22 mouse cellular contexts compared by ENCODE assay signal in the genomic region with DNA sequence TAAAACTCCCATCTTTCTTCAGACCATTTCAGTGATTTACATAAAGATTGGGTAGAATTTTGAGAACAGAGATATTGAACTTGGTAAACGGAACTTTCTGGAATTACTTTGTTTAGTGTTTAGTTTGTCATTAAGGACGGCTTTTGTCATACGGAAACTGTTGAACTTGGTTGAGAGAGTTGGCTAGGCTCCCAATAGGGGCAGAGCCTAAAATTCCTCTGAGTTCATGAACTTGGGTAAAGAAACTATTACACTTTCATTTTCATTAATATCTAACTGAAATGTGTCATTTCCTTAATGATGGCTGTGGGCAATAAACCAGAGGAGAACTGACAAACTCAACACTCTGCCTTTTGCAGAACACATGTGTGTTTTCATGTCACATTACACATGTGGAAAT.
A peak's percentile ranks its signal among the peaks of the same experiment; 100 is the strongest.
DNase-seq lines count a peak whose midpoint lies in the region; ATAC-seq and TF ChIP-seq lines count a peak whose summit lies in the region.
"Had no signal": no experiment of that assay in that cellular context is flagged by ENCODE, and none has a peak within 500 bp of the region (broad histone marks: within the 10 kb centered on the region; RNA-seq: fewer than 3 reads in every experiment).

No protein-coding gene starts in this region.

- TF ChIP-seq POLR2A in liver, adult 2 months (IDR thresholded peaks at IDR 0.05; ENCODE audit: extremely low read depth, insufficient read depth, low read length): no peak
- no peak for TF ChIP-seq POLR2A in cerebellum, adult 2 months (IDR thresholded peaks at IDR 0.05; ENCODE audit: borderline replicate concordance, insufficient read depth, low read length)

- no peak overlapping the region for H3K9ac ChIP-seq in liver, adult 2 months (ENCODE audit: low read depth, low read length)
- no peak overlapping the region for H3K9ac ChIP-seq in kidney, postnatal 0 days (ENCODE audit: low read depth, low read length)
- H3K9ac ChIP-seq: forebrain, embryonic 15.5 days; heart, embryonic 15.5 days; hindbrain, embryonic 14.5 days; limb, embryonic 15.5 days; midbrain, embryonic 12.5 days; neural tube, embryonic 15.5 days had no signal

- peak; percentile 28 for DNase-seq in gastrocnemius, adult 18-20 months (ENCODE audit: low spot score)
- no peak for DNase-seq in gastrocnemius, postnatal 25 days
- DNase-seq in liver, adult 2 months (ENCODE audit: extremely low read depth, low read depth, low spot score): peak; percentile 88
- DNase-seq in liver: no peak
- peak; percentile 34 for DNase-seq in kidney, postnatal 0 days (ENCODE audit: low spot score)
- DNase-seq in lung, postnatal 25 days (ENCODE audit: low spot score): peak; percentile 48
- DNase-seq in right cerebral cortex, postnatal 14 days: no peak
- DNase-seq in cerebellum, adult 2 months: no peak
- DNase-seq: adrenal gland, postnatal 25 days; cerebellum, adult 9-11 months; gastrocnemius, postnatal 14 days; heart, postnatal 4 days; left cerebral cortex, postnatal 4 days had no signal

- WGBS in liver, adult 2 months: 2% methylated on average over 3 of the region's 3 CpGs
- WGBS in kidney, postnatal 0 days: 48% methylated on average over 3 of the region's 3 CpGs
- 64% methylated on average over 3 of the region's 3 CpGs for WGBS in cerebellum, adult 2 months

- H3K4me2 ChIP-seq in kidney, postnatal 0 days (ENCODE audit: low read length): no peak overlapping the region
- H3K4me2 ChIP-seq: forebrain, embryonic 15.5 days; heart, embryonic 15.5 days; hindbrain, embryonic 14.5 days; limb, embryonic 15.5 days; midbrain, embryonic 12.5 days; neural tube, embryonic 15.5 days had no signal

- H3K4me1 ChIP-seq in liver, adult 2 months (ENCODE audit: control insufficient read depth, insufficient read depth, low read length): peaks cover 15% of the 10 kb centered on the region
- H3K4me1 ChIP-seq in kidney, postnatal 0 days (replicated peaks; ENCODE audit: insufficient read depth, low read length): no peaks in the 10 kb centered on the region
- H3K4me1 ChIP-seq in cerebellum, adult 2 months (ENCODE audit: control insufficient read depth, insufficient read depth, low read length): no peaks in the 10 kb centered on the region
- H3K4me1 ChIP-seq: embryonic facial prominence, embryonic 10.5 days; forebrain, embryonic 15.5 days; limb, embryonic 15.5 days; midbrain, embryonic 12.5 days; neural tube, embryonic 15.5 days had no signal

- TF ChIP-seq CTCF in liver, adult 2 months (IDR thresholded peaks at IDR 0.05; ENCODE audit: low read depth, low read length): no peak
- no peak for TF ChIP-seq CTCF in kidney, postnatal 0 days (IDR thresholded peaks at IDR 0.05; ENCODE audit: low read depth)
- TF ChIP-seq CTCF in cerebellum, adult 2 months (IDR thresholded peaks at IDR 0.05; ENCODE audit: borderline replicate concordance, insufficient read depth, low read depth, low read length): no peak

- no peaks in the 10 kb centered on the region for H3K9me3 ChIP-seq in kidney, postnatal 0 days (replicated peaks; ENCODE audit: low read length)
- H3K9me3 ChIP-seq: embryonic facial prominence, embryonic 10.5 days; forebrain, embryonic 15.5 days; heart, embryonic 15.5 days; limb, embryonic 15.5 days; midbrain, embryonic 12.5 days; neural tube, embryonic 15.5 days had no signal

- H3K79me2 ChIP-seq in liver, adult 2 months (ENCODE audit: control insufficient read depth, insufficient read depth, low read length): peaks cover 14% of the 10 kb centered on the region; the same call in 1 of the 2 replicates

- no peak overlapping the region for H3K4me3 ChIP-seq in liver, adult 2 months (ENCODE audit: insufficient read depth, low read depth, low read length)
- H3K4me3 ChIP-seq in kidney, postnatal 0 days (replicated peaks; ENCODE audit: low read depth, low read length): no peak overlapping the region
- no peak overlapping the region for H3K4me3 ChIP-seq in cerebellum, adult 2 months (replicated peaks; ENCODE audit: insufficient read depth, low read depth, low read length)
- H3K4me3 ChIP-seq: embryonic facial prominence, embryonic 10.5 days; forebrain, embryonic 15.5 days; heart, adult 2 months; heart, embryonic 15.5 days; limb, embryonic 15.5 days; midbrain, embryonic 12.5 days; neural tube, embryonic 15.5 days had no signal

- no peaks in the 10 kb centered on the region for H3K27me3 ChIP-seq in liver, adult 2 months (ENCODE audit: control insufficient read depth, insufficient read depth, low read length)
- H3K27me3 ChIP-seq in kidney, postnatal 0 days (ENCODE audit: insufficient read depth, low read length): no peaks in the 10 kb centered on the region
- no peaks in the 10 kb centered on the region for H3K27me3 ChIP-seq in cerebellum, adult 2 months (ENCODE audit: control insufficient read depth, insufficient read depth, low read length)
- H3K27me3 ChIP-seq: forebrain, embryonic 15.5 days; heart, embryonic 15.5 days; limb, embryonic 15.5 days; midbrain, embryonic 12.5 days; neural tube, embryonic 15.5 days had no signal

- no peak overlapping the region; the same call in 1 of the 2 replicates for H3K27ac ChIP-seq in liver, adult 2 months (replicated peaks; ENCODE audit: insufficient read depth, low read depth, low read length)
- no peak overlapping the region for H3K27ac ChIP-seq in kidney, postnatal 0 days
- no peak overlapping the region for H3K27ac ChIP-seq in cerebellum, adult 2 months (ENCODE audit: insufficient read depth, low read length)
- H3K27ac ChIP-seq: embryonic facial prominence, embryonic 10.5 days; forebrain, embryonic 15.5 days; heart, adult 2 months; heart, embryonic 15.5 days; hindbrain, embryonic 14.5 days; limb, embryonic 15.5 days; midbrain, embryonic 12.5 days; neural tube, embryonic 15.5 days; stomach, postnatal 0 days had no signal

- ATAC-seq in kidney, postnatal 0 days (replicated peaks; ENCODE audit: low FRiP score, low read depth): no peak
- ATAC-seq: forebrain, embryonic 15.5 days had no signal

- no peaks in the 10 kb centered on the region for H3K36me3 ChIP-seq in liver, adult 2 months (ENCODE audit: control insufficient read depth, insufficient read depth, low read length)
- no peaks in the 10 kb centered on the region for H3K36me3 ChIP-seq in kidney, postnatal 0 days (ENCODE audit: insufficient read depth, low read length)
- H3K36me3 ChIP-seq: embryonic facial prominence, embryonic 10.5 days; forebrain, embryonic 15.5 days; heart, embryonic 15.5 days; limb, embryonic 15.5 days; midbrain, embryonic 12.5 days; neural tube, embryonic 15.5 days had no signal

Comparison
In these comparisons a context has a peak if more than half of its experiments do, and no peak if none do; other contexts are left out.
1. DNase-seq: peak in gastrocnemius, adult 18-20 months (single experiment), liver, adult 2 months (single experiment), kidney, postnatal 0 days (single experiment) and lung, postnatal 25 days (single experiment); none in gastrocnemius, postnatal 25 days (single experiment), liver (single experiment), right cerebral cortex, postnatal 14 days (single experiment) and cerebellum, adult 2 months (0 of 2).